Mouse (Mus musculus): ENCODE measurements around the gene Gm17387.
"Not testable (repeated sequence)": the region's sequence is repeated elsewhere in the genome, so short reads cannot be mapped to it uniquely, and the experiment has no call there.

The Gm17387 gene

GRCm38 (mm10) chr7:141016707-141017697 is 11.9 kb upstream of the Gm17387 start:
- no peak for DNase-seq (ENCODE audit: low spot score in 2 of 2)

GRCm38 (mm10) chr7:141017824-141018223 is 11.1 kb upstream of the Gm17387 start, which contains the start of gene Ifitm6:
Ifitm6 (minus strand) TSS chr7:141017924.
- DNase-seq (ENCODE audit: low spot score in 2 of 2) = not testable (repeated sequence)

GRCm38 (mm10) chr7:141019028-141019427 is 9.9 kb upstream of the Gm17387 start:
- DNase-seq (ENCODE audit: low spot score in 2 of 2) = no peak

GRCm38 (mm10) chr7:141021489-141022449 is 7.2 kb upstream of the Gm17387 start:
- no peak for DNase-seq (ENCODE audit: low spot score in 2 of 2)

GRCm38 (mm10) chr7:141024865-141025838 is 3.8 kb upstream of the Gm17387 start:
- no peak for DNase-seq (ENCODE audit: low spot score in 2 of 2)

GRCm38 (mm10) chr7:141026097-141026739 is 2.7 kb upstream of the Gm17387 start:
- DNase-seq (ENCODE audit: low spot score in 2 of 2) = no peak

DNA sequence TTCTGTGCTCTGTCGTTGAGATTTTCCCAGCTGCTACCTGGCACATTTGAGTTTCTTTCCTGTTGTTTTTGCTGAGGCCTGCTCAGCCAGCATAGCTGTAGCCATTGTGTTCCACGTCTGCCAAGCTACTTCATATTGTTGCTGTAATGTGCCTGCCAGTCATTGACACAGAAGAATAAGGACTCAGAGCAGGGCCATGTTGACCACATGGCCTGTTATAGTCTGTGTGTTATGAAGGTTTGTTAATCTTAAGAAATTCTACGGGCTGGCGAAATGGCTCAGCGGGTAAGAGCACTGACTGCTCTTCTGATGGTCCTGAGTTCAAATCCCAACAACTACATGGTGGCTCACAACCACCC is 2.2 kb upstream of the Gm17387 start:
- no peak for DNase-seq (ENCODE audit: low spot score in 2 of 2)

DNA sequence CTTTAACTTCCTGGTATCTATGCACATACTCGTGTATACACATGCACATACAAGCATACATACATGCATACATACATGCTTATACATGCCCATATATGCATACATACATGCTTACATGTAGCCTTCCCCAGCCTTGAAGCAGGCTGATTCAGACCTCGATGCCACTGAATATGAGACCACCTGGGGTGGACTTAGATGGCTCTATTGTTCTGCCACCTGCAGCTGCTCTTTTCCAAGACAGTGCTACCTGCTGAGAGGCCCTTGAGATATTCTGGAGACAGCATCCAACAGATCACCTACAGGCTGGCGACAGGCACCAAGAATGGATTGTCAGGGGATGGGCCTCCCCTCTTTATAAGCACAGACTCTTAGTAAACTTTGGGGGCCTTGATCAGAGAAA is 1.5 kb downstream of the Gm17387 start:
- no peak for DNase-seq (ENCODE audit: low spot score in 2 of 2)

- no peak for DNase-seq (ENCODE audit: low spot score in 2 of 2)
Measured at GRCm38 (mm10) chr7:141032458-141033167, 3.7 kb downstream of the Gm17387 start.

- DNase-seq (ENCODE audit: low spot score in 2 of 2) = not testable (repeated sequence)
Measured at GRCm38 (mm10) chr7:141036624-141037023, 7.7 kb downstream of the Gm17387 start.

- no peak for DNase-seq (ENCODE audit: low spot score in 2 of 2)
Measured at GRCm38 (mm10) chr7:141038090-141039032, 9.4 kb downstream of the Gm17387 start.

DNA sequence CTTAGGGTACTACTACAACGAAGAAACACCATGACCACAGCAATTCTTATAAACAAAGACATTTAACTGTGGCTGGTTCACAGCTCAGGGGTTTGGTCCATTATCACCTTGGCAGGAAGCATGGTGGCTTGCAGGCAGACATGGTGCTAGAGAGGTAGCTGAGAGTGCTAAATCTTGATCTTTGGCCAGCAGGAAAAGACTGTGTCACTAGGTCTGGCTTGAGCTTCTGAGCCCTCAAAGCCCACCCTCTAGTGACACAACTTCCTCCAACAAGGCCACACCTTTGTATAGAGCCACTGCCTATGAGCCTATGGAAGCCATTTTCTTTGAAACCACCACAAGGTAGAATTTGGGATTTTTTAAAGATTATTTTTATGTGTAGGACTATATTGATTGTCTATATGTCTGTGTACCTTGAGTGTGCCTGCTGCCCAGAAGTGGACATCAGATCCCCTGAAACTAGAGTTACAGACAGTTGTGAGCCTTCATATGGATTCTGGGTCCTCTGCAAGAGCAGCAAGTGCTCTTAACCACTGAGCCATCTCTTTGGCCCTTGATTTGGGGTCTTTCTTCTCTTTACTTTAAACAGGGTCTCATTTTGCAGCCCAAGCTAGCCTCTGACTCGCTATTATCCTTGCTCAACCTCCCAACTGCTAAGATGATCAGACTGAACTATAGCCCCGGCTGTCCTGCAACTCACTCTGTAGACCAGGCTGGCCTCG is 10.6 kb downstream of the Gm17387 start:
- DNase-seq (ENCODE audit: low spot score in 2 of 2) = no peak

- no peak for DNase-seq (ENCODE audit: low spot score in 2 of 2)
Measured at GRCm38 (mm10) chr7:141040867-141041606, 12.1 kb downstream of the Gm17387 start.

DNA sequence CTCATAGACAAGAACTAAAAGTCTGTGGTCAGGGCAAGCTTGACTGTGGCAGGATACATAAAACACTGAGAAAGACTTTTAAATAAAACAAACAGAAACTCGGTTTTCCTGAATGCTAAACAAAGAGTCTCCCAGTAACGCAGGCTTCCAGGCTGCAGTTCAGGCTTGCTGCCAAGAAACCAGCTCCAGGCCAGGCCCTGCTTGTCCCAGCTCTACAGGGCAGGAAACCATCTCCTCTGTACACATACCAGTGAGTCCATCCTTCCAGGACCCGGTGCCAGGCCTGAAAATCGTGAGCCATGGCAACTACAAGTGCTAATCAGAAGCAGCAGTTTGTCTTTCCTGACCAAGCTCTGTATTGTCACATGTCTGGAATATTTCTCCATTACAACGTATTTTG is 12.7 kb downstream of the Gm17387 start:
- no peak for DNase-seq (ENCODE audit: low spot score in 2 of 2)

- DNase-seq (ENCODE audit: low spot score in 2 of 2) = no peak
Measured at GRCm38 (mm10) chr7:141042539-141042938, 13.6 kb downstream of the Gm17387 start.

- DNase-seq (ENCODE audit: low spot score in 2 of 2) = no peak
Measured at GRCm38 (mm10) chr7:141046931-141047580, 18.1 kb downstream of the Gm17387 start.
